Mouse (Mus musculus) heart, embryonic 11.5 days (tissue): Measurements from ENCODE around the gene Auts2. TPM values are rescaled to one million over a fixed set of nuclear protein-coding genes. Genes with fewer than 3 reads are reported as not detected.

Experiments
- ATAC-seq: fragments of 200-750 bp; cut with Nextera tagmentation; replicated peaks from 2 replicates; pipeline ENCODE4 v1.8.0; 2017; ENCODE audit warnings: moderate library complexity; ENCODE audit not compliant: insufficient number of reproducible peaks, low FRiP score, low TSS enrichment
- H3K27ac ChIP-seq: fragments of 300-500 bp; sonication (generic); 2 replicates; pipeline ENCODE4 v1.5.1; 2014; ENCODE audit warnings: mild to moderate bottlenecking, low read depth, low read length
- H3K27me3 ChIP-seq: fragments of 300-500 bp; sonication (generic); 2 replicates; pipeline ENCODE4 v1.6.1; 2014; ENCODE audit warnings: mild to moderate bottlenecking, low read length, mixed read lengths; ENCODE audit not compliant: control insufficient read depth, insufficient read depth
- H3K36me3 ChIP-seq: fragments of 300-500 bp; sonication (generic); 2 replicates; pipeline ENCODE4 v1.6.1; 2014; ENCODE audit warnings: mild to moderate bottlenecking, low read length, moderate library complexity, mixed read lengths; ENCODE audit not compliant: control insufficient read depth, insufficient read depth
- H3K4me1 ChIP-seq: fragments of 300-500 bp; sonication (generic); 2 replicates; pipeline ENCODE4 v1.6.1; 2014; ENCODE audit warnings: low read length; ENCODE audit not compliant: control insufficient read depth, insufficient read depth
- H3K4me2 ChIP-seq: fragments of 300-500 bp; sonication (generic); 2 replicates; pipeline ENCODE4 v1.6.1; 2014; ENCODE audit warnings: mild to moderate bottlenecking, moderate library complexity
- H3K4me3 ChIP-seq: fragments of 300-500 bp; sonication (generic); 2 replicates; pipeline ENCODE4 v1.5.1; 2014; ENCODE audit warnings: low read depth, low read length
- H3K9ac ChIP-seq: fragments of 300-500 bp; sonication (generic); 2 replicates; pipeline ENCODE4 v1.6.1; 2014; ENCODE audit warnings: mild to moderate bottlenecking, low read depth, low read length, moderate library complexity
- H3K9me3 ChIP-seq: fragments of 300-500 bp; sonication (generic); replicated peaks from 2 replicates; pipeline ENCODE4 v1.6.1; 2016; ENCODE audit warnings: low read length; ENCODE audit not compliant: control insufficient read depth
- WGBS: fragments of 180-500 bp; shearing (Covaris S2); extraction: QIAGEN DNeasy Blood & Tissue Kit; methylation state at CpG from one replicate; pipeline ENCODE4 v1.1.7; 2014; ENCODE audit not compliant: insufficient replicate concordance; 5-methylcytosine and 5-hydroxymethylcytosine counted together
- polyA plus RNA-seq: library from polyadenylated mRNA; unstranded; fragments of >200 nt; fragmentation: Nextera tagmentation; extraction: Ambion mirVana; gene quantifications from 2 replicates; pipeline ENCODE4 v1.2.1, GENCODE M21; 2014

The Auts2 gene
- polyA plus RNA-seq, 1 experiment from 2014 or later: 19.8 TPM

GRCm38 (mm10) chr5:131600325-131601125 lies 942.6 kb downstream of the Auts2 start:
- no peak overlapping the region for H3K4me2 ChIP-seq
- H3K9me3 ChIP-seq: no peaks in the 10 kb centered on the region
- H3K36me3 ChIP-seq: no peaks in the 10 kb centered on the region
- WGBS: 19% methylated on average over 14 of the region's 14 CpGs
- H3K9ac ChIP-seq: no peak overlapping the region
- peaks cover 4% of the 10 kb centered on the region for H3K4me1 ChIP-seq
- no peak overlapping the region for H3K27ac ChIP-seq
- peaks cover 18% of the 10 kb centered on the region; the same call in 1 of the 2 replicates for H3K27me3 ChIP-seq
- 0 out of 2 replicates have a peak, but pooled peaks have one; percentile 61 for ATAC-seq
- H3K4me3 ChIP-seq: no peak overlapping the region

GRCm38 (mm10) chr5:131597503-131597902 lies 945.6 kb downstream of the Auts2 start:
- WGBS: 86% methylated on average over 3 of the region's 3 CpGs
- peaks cover 4% of the 10 kb centered on the region for H3K4me1 ChIP-seq

DNA sequence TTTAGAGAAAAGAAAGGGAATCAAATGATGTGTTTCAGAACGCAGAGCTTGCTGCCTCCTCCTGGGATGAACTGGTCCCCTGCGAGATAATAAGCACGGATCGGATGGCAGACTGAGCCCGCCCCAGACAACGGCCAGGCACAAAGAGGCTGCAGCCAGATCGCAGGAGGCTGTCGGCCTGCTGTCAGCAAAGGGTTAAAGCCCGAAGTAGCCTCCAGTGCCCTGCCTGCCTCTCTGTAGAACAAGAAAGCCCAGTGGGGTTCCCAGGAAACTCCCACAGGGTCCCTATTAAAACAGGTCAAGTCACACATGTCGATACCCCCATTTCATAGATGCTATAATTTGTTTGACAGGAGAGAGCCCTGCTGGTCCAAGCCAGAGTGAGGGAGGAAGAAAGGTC lies 946.6 kb downstream of the Auts2 start:
- no peak overlapping the region for H3K9ac ChIP-seq
- H3K27me3 ChIP-seq: peaks cover 22% of the 10 kb centered on the region; the same call in 1 of the 2 replicates
- H3K9me3 ChIP-seq: no peaks in the 10 kb centered on the region
- no peaks in the 10 kb centered on the region for H3K36me3 ChIP-seq
- ATAC-seq: no peak
- peaks cover 4% of the 10 kb centered on the region for H3K4me1 ChIP-seq
- H3K4me3 ChIP-seq: no peak overlapping the region
- WGBS: 3% methylated on average over 10 of the region's 10 CpGs
- no peak overlapping the region for H3K4me2 ChIP-seq
- H3K27ac ChIP-seq: no peak overlapping the region

More at GRCm38 (mm10) chr5:131597503-131597902, 945.6 kb downstream of the Auts2 start:
- Histone ChIP-seq H3K9me3 (no peaks in the 10 kb centered on the region), H3K36me3 (no peaks in the 10 kb centered on the region), H3K27me3 (peaks cover 21% of the 10 kb centered on the region; the same call in 1 of the 2 replicates), H3K27ac (no peak overlapping the region), H3K9ac (no peak overlapping the region), H3K4me3 (no peak overlapping the region), H3K4me2 (no peak overlapping the region)
- no peak for ATAC-seq

GRCm38 (mm10) chr5:131595730-131596129 lies 947.4 kb downstream of the Auts2 start:
- 24% methylated on average over 8 of the region's 8 CpGs for WGBS
- Histone ChIP-seq H3K9me3 (no peaks in the 10 kb centered on the region), H3K4me1 (peaks cover 4% of the 10 kb centered on the region), H3K4me3 (no peak overlapping the region), H3K4me2 (no peak overlapping the region), H3K36me3 (no peaks in the 10 kb centered on the region), H3K9ac (no peak overlapping the region), H3K27ac (no peak overlapping the region), H3K27me3 (peaks cover 24% of the 10 kb centered on the region; the same call in 1 of the 2 replicates)
- ATAC-seq: no peak

- H3K4me2 ChIP-seq: no peak overlapping the region
- WGBS: 84% methylated on average over 3 of the region's 3 CpGs
- no peaks in the 10 kb centered on the region for H3K9me3 ChIP-seq
- peaks cover 16% of the 10 kb centered on the region; the same call in 1 of the 2 replicates for H3K27me3 ChIP-seq
- H3K4me1 ChIP-seq: no peaks in the 10 kb centered on the region
- no peak for ATAC-seq
- H3K27ac ChIP-seq: no peak overlapping the region
- H3K9ac ChIP-seq: no peak overlapping the region
- H3K4me3 ChIP-seq: no peak overlapping the region
- no peaks in the 10 kb centered on the region for H3K36me3 ChIP-seq
Observed at GRCm38 (mm10) chr5:131594597-131594996, 948.5 kb downstream of the Auts2 start.

DNA sequence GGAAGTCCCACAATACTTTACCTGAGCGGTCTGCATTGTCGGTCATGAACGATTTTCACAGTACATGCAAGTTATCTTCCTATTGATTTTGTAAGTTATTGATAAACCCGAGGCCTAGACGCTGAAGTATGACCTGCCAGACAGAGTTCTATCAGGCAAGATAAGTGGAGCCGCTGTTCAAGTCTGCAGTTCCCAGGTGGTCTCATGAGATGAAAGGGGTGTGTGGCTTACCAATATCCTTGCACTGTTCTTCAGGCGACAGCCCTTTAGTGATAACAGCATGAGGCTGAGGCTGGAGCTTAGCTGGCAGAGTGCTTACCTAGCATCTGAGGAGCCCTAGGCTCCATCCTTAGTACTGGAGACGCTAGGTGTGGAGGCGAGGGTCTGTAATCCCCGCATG lies 949.9 kb downstream of the Auts2 start:
- H3K4me2 ChIP-seq: no peak overlapping the region
- H3K4me3 ChIP-seq: no peak overlapping the region
- H3K27ac ChIP-seq: no peak overlapping the region
- H3K27me3 ChIP-seq: peaks cover 10% of the 10 kb centered on the region; the same call in 1 of the 2 replicates
- H3K9me3 ChIP-seq: no peaks in the 10 kb centered on the region
- no peaks in the 10 kb centered on the region for H3K36me3 ChIP-seq
- no peaks in the 10 kb centered on the region for H3K4me1 ChIP-seq
- H3K9ac ChIP-seq: no peak overlapping the region
- WGBS: 67% methylated on average over 10 of the region's 10 CpGs
- ATAC-seq: no peak

DNA sequence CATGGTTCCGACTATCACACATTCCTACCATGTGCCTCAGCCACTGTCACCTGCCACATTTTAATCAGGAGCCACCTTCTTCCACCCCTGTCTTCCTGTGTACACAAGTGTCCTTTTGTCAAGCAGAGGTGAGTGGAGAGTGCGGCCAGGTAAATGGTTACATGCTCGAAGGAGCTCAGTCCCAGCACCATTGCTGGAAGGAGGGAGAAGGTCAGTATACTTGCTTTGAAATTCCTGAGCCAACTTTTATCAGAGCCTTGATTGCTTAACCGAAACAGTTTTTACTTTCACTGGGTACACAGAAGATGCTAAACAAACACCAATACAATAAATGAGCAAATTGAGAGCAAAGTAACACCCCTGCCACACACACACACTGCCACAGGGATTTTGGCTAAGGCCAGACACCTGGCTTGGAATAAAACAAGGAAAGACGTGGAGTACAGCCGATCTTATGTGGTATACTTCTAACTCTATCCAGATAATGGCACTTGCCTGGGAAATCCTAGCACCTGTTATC lies 953.1 kb downstream of the Auts2 start:
- Histone ChIP-seq H3K36me3 (no peaks in the 10 kb centered on the region), H3K9me3 (no peaks in the 10 kb centered on the region), H3K4me1 (0 out of 2 replicates have a peak, but pooled peaks cover 4% of the 10 kb centered on the region), H3K9ac (no peak overlapping the region), H3K27me3 (0 out of 2 replicates have a peak, but pooled peaks cover 6% of the 10 kb centered on the region), H3K27ac (no peak overlapping the region), H3K4me3 (no peak overlapping the region), H3K4me2 (no peak overlapping the region)
- WGBS: 77% methylated on average over 6 of the region's 6 CpGs
- no peak for ATAC-seq

- 0 out of 2 replicates have a peak, but pooled peaks cover 3% of the 10 kb centered on the region for H3K27me3 ChIP-seq
- H3K4me2 ChIP-seq: no peak overlapping the region
Observed at GRCm38 (mm10) chr5:131586332-131586700, 956.8 kb downstream of the Auts2 start.

More at GRCm38 (mm10) chr5:131586332-131586700, 956.8 kb downstream of the Auts2 start:
- Histone ChIP-seq H3K9ac (no peak overlapping the region), H3K4me1 (peaks cover 8% of the 10 kb centered on the region; the same call in 1 of the 2 replicates), H3K36me3 (no peaks in the 10 kb centered on the region), H3K27ac (no peak overlapping the region), H3K4me3 (no peak overlapping the region), H3K9me3 (no peaks in the 10 kb centered on the region)
- WGBS: 80% methylated on average over 5 of the region's 5 CpGs
- no peak for ATAC-seq
